Mouse (Mus musculus) lung, embryonic 16.5 days (tissue): ENCODE results near the gene Pms1. TPM values are rescaled to one million over a fixed set of nuclear protein-coding genes. Genes with fewer than 3 reads are reported as not detected.
"Not testable (repeated sequence)": the region's sequence is repeated elsewhere in the genome, so short reads cannot be mapped to it uniquely, and the experiment has no call there.

Experiments used
- ATAC-seq: fragments of 200-750 bp; cut with Nextera tagmentation; 2 replicates; pipeline ENCODE4 v1.8.0; 2017; ENCODE audit warnings: low read depth, mild to moderate bottlenecking, moderate library complexity
- H3K27ac ChIP-seq: fragments of 300-500 bp; sonication (generic); 2 replicates; pipeline ENCODE4 v1.5.1; 2014; ENCODE audit warnings: mild to moderate bottlenecking, control low read depth, low read length
- H3K27me3 ChIP-seq: fragments of 300-500 bp; sonication (generic); 2 replicates; pipeline ENCODE4 v1.6.1; 2014; ENCODE audit warnings: low read depth, low read length, mixed read lengths; ENCODE audit not compliant: control insufficient read depth, insufficient read depth
- H3K36me3 ChIP-seq: fragments of 300-500 bp; sonication (generic); 2 replicates; pipeline ENCODE4 v1.6.1; 2014; ENCODE audit warnings: low read length; ENCODE audit not compliant: control insufficient read depth, insufficient read depth
- H3K4me1 ChIP-seq: fragments of 300-500 bp; sonication (generic); replicated peaks from 2 replicates; pipeline ENCODE4 v1.6.1; 2014; ENCODE audit warnings: low read length, mixed read lengths; ENCODE audit not compliant: control insufficient read depth, insufficient read depth
- H3K4me2 ChIP-seq: fragments of 300-500 bp; sonication (generic); 2 replicates; pipeline ENCODE4 v1.6.1; 2014; ENCODE audit warnings: low read depth, low read length, control low read depth
- H3K4me3 ChIP-seq: fragments of 300-500 bp; sonication (generic); 2 replicates; pipeline ENCODE4 v1.5.1; 2014; ENCODE audit warnings: mild to moderate bottlenecking, low read length, control low read depth
- H3K9ac ChIP-seq: fragments of 300-500 bp; sonication (generic); 2 replicates; pipeline ENCODE4 v1.6.1; 2014; ENCODE audit warnings: low read length, control low read depth
- H3K9me3 ChIP-seq: fragments of 300-500 bp; sonication (generic); 2 replicates; pipeline ENCODE4 v1.6.1; 2016; ENCODE audit warnings: low read length; ENCODE audit not compliant: control insufficient read depth
- WGBS: fragments of 180-500 bp; shearing (Covaris S2); extraction: QIAGEN DNeasy Blood & Tissue Kit; methylation state at CpG from one replicate; pipeline ENCODE4 v1.1.7; 2014; 5-methylcytosine and 5-hydroxymethylcytosine counted together
- polyA plus RNA-seq: library from polyadenylated mRNA; unstranded; fragments of >200 nt; fragmentation: Nextera tagmentation; extraction: Ambion mirVana; gene quantifications from 2 replicates; pipeline ENCODE4 v1.2.1, GENCODE M21; 2015

Gene Pms1
- polyA plus RNA-seq, 1 experiment from 2014 or later, result 15.6 TPM

DNA sequence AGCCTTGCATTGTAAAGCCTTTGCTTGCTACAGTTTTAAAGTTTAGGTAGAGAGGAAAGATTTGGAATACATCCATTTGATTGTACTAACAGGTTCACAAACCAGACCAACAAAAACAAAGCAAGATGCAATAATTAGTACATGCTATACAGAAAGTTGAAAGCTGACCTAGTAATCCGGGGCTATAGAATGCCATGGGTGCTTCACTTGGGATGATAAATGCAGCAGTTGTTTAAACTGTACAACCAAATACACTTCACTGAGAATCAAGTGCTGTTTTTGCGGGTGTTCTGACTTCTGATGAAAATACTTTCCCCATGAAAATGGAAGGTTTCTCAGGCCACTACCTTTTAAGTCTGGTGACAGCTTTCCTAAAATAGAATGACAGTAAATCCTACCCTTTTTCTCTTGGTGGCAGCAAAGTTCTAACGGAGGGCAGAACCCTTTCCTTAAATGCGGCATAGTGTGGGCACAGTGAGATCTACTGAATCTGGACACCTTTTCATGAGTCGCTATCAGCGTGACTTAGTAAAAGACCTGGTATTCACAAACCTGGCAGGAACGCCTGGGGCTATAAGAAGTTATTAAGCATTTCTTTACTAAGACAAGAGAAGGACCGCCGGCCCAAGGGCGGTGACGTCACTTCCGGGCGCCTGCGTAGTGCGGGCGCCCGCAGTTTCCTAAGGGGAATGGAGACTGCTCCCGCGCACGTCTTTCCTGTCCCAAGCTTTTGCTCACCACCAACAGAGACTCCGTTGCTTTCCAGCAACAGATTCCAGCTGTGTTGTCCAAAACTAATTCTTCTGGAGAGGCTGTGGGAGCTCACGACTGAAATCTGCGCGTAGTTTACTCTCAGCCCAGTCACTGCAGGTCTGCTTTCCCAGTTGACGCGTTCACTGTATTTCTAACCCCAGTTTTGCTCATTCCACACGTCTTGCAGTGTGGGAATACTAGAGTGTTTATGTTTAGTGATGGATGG, 16.5 kb upstream of the Pms1 start, which contains the start of gene Osgepl1:
Gene Osgepl1 (plus strand): TSS at position 636 of the 979 bp plus-strand sequence.
- no peaks in the 10 kb centered on the region; the same call in 1 of the 2 replicates for H3K4me1 ChIP-seq
- WGBS, result 1% methylated on average over 27 of the region's 27 CpGs
- peak; percentile 98 for ATAC-seq
- peaks cover 3% of the 10 kb centered on the region; the same call in 1 of the 2 replicates for H3K36me3 ChIP-seq
- no peaks in the 10 kb centered on the region for H3K27me3 ChIP-seq
- H3K4me3 ChIP-seq, result peak within 1 kb of the TSS; percentile 64
- peak within 1 kb of the TSS; percentile 87 for H3K27ac ChIP-seq
- no peaks in the 10 kb centered on the region for H3K9me3 ChIP-seq
- H3K9ac ChIP-seq, result peak within 1 kb of the TSS; percentile 82
- peak within 1 kb of the TSS; percentile 72 for H3K4me2 ChIP-seq

DNA sequence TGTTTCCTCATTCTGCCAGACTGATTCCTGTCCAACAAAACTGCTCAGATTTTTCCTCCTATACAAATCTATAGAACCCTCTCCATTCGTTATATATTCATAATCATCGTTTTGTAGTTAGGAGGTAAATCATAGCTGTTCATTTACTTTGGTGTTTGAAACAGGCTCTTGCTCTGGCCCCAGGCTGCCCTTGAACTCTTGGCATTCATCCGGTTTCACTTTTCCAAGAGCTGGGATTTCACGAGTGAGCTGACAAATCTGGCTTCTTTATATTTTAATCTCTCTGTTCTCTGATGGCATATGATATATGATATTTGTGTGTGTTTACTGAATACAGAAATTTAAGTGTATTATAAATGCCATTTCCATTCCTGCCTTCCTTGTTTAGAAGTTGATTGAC, 3.7 kb upstream of the Pms1 start:
- no peak for ATAC-seq
- Histone ChIP-seq H3K27ac (no peak overlapping the region), H3K4me2 (no peak overlapping the region), H3K36me3 (no peaks in the 10 kb centered on the region; the same call in 1 of the 2 replicates), H3K9me3 (no peaks in the 10 kb centered on the region), H3K27me3 (no peaks in the 10 kb centered on the region), H3K4me3 (no peak overlapping the region), H3K4me1 (peaks cover 3% of the 10 kb centered on the region; the same call in 1 of the 2 replicates), H3K9ac (no peak overlapping the region)
- WGBS, result 80% methylated on average over 4 of the region's 4 CpGs

DNA sequence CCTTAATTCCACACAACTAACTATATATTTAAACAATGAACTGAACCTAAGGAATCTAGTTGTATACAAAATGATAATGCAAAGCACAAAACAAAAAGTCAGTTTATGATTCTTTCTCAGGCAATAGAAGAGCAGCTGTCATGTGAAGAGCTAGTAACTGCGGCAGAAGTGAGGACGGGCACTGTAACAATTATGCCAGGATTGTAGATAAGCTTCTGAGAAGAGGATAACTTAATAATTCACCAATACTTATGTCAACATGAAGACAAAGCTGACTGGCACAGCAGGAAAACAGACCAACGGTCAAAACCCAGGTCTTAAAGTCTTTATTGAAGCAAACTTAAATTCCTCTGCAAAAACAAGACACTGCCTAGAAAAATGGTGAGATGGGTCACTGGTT, 5.6 kb downstream of the Pms1 start:
- Histone ChIP-seq H3K27ac (no peak overlapping the region), H3K4me3 (no peak overlapping the region), H3K4me2 (no peak overlapping the region), H3K9ac (no peak overlapping the region), H3K9me3 (no peaks in the 10 kb centered on the region), H3K27me3 (no peaks in the 10 kb centered on the region), H3K4me1 (peaks cover 3% of the 10 kb centered on the region; the same call in 1 of the 2 replicates), H3K36me3 (no peaks in the 10 kb centered on the region)
- ATAC-seq, result no peak
- 56% methylated on average over 3 of the region's 3 CpGs for WGBS

DNA sequence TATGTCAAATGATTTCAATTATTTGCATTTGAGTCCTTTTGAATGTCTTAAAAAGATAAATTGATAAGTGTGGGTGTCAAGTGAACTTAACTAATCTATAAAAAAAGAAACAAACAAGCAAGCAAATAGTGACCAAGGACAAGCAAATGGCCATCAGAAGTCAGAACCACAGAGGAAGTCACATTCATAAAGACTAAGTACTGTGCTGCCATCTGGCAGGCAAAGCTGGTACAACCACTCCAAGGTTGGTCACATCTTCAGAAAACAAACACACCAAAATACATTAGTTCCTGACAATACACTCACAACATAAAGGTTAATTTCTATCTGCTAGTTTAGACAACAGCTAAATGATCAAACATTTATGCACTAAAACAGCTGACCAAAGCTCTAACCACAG, 24.2 kb downstream of the Pms1 start:
- H3K9ac ChIP-seq, result no peak overlapping the region
- no peak overlapping the region for H3K4me3 ChIP-seq
- no peak overlapping the region for H3K4me2 ChIP-seq
- ATAC-seq, result no peak
- no peaks in the 10 kb centered on the region for H3K4me1 ChIP-seq
- H3K9me3 ChIP-seq, result no peaks in the 10 kb centered on the region
- H3K27ac ChIP-seq, result no peak overlapping the region
- H3K27me3 ChIP-seq, result no peaks in the 10 kb centered on the region
- H3K36me3 ChIP-seq, result no peaks in the 10 kb centered on the region

DNA sequence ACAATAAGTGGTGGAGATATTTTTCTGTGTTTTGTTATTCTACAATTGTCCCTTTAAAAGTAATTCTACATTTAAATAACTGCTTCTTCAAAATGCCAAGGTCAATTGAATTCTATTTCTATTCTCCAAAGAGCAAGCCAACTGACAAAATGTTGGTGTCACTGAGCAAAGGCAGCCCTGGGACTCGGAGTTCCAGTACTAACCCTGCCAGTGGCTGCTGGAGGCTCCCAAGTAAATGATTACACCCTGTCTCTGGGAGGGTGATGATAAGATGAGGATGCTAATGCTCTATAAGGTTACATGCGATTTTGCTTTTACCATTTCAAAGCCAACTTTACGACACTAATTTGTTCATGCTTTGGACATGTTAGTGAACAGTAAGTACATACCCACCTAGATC, 26.9 kb downstream of the Pms1 start:
- Histone ChIP-seq H3K9ac (no peak overlapping the region), H3K9me3 (no peaks in the 10 kb centered on the region), H3K27ac (no peak overlapping the region), H3K27me3 (no peaks in the 10 kb centered on the region), H3K4me3 (no peak overlapping the region), H3K4me2 (no peak overlapping the region), H3K36me3 (no peaks in the 10 kb centered on the region), H3K4me1 (no peaks in the 10 kb centered on the region)
- 75% methylated on average over 3 of the region's 3 CpGs for WGBS
- no peak for ATAC-seq

DNA sequence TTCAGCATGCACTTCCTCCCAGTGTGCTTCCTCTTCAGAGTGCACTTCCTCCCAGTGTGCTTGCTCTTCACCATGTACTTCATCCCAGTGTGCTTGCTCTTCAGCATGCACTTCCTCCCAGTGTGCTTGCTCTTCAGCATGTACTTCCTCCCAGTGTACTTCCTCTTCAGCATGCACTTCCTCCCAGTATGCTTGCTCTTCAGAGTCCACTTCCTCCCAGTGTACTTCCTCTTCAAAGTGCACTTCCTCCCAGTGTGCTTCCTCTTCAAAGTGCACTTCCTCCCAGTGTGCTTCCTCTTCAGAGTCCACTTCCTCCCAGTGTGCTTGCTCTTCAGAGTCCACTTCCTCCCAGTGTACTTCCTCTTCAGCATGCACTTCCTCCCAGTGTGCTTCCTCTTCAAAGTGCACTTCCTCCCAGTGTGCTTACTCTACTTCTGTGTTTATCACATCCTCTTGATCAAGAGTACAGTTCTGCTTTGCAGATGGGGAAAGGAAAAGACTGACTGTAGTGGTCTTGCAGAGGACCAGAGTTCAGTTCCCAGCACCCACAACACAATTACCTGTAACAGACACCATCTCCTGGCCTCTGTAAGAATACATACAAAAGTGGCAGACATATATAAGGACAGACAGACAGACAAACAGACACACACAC, 31.7 kb downstream of the Pms1 start:
- not testable (repeated sequence) for H3K4me1 ChIP-seq, H3K9ac ChIP-seq, ATAC-seq, H3K27ac ChIP-seq, H3K36me3 ChIP-seq, H3K9me3 ChIP-seq, H3K4me2 ChIP-seq, H3K4me3 ChIP-seq, H3K27me3 ChIP-seq

DNA sequence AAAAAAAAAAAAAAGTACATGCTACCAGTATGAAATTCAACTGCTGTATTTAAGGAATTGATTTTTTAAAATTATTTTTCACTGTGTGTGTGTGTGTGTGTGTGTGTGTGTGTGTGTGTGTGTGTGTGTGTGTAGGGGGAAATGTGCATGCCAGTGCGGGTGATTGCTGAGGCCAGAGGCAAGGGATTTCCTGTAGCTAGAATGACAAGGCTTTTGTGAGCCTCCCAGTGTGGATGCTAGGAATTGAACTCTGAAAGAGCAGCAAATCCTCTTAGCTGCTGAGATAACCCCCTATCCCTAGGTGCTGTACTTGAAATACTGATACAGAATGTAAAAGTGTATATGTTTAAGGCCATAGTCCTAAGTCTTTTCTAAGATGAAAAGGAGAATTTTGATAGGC, 70.8 kb downstream of the Pms1 start:
- WGBS, result 67% methylated on average over 1 of the region's 1 CpGs
- Histone ChIP-seq H3K4me3 (no peak overlapping the region), H3K9me3 (no peaks in the 10 kb centered on the region), H3K27ac (no peak overlapping the region), H3K4me1 (no peaks in the 10 kb centered on the region), H3K36me3 (no peaks in the 10 kb centered on the region), H3K27me3 (no peaks in the 10 kb centered on the region), H3K9ac (no peak overlapping the region), H3K4me2 (no peak overlapping the region)
- no peak for ATAC-seq

DNA sequence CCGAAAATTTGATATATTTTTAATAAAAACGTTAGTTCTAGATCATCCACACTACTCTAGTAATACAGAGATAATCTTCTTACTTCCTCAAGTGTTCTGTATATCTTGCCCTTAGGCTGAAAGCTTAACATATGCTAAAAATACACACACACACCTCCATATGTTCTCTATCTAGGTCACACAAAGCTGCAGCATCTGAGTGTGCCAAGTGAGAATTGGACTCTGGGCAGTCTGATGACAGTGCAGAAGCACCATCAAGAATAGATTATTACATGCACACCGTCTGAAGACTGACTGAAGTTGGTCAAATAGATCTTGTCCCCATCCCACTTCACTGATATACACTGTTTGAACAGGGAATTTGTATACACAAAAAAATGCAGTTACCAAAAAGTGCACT, 71.2 kb downstream of the Pms1 start:
- no peak for ATAC-seq
- H3K9ac ChIP-seq, result no peak overlapping the region
- no peaks in the 10 kb centered on the region for H3K9me3 ChIP-seq
- H3K27ac ChIP-seq, result no peak overlapping the region
- no peaks in the 10 kb centered on the region for H3K27me3 ChIP-seq
- H3K4me2 ChIP-seq, result no peak overlapping the region
- no peaks in the 10 kb centered on the region for H3K4me1 ChIP-seq
- no peak overlapping the region for H3K4me3 ChIP-seq
- WGBS, result 64% methylated on average over 3 of the region's 3 CpGs
- no peaks in the 10 kb centered on the region for H3K36me3 ChIP-seq

DNA sequence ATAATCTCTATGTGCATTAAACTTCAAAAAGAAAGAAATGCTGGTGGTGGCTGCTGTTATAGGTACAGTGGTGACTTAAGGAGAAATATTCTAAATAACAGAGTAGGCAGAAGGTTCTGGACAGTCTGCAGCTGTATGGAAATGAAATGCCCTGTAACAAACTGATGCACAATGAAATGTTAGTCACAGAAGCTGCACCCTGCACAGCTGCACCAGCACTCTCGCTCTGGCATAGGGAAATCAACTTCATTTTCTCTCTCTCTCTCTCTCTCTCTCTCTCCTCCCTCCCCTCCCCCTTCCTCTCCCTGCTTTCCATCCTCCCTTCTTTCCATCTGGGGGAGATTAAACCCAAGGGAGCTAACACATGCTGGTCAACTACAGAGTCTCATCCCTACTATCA, 72.0 kb downstream of the Pms1 start:
- Histone ChIP-seq H3K9me3 (no peaks in the 10 kb centered on the region), H3K4me3 (no peak overlapping the region), H3K36me3 (no peaks in the 10 kb centered on the region), H3K4me2 (no peak overlapping the region), H3K4me1 (no peaks in the 10 kb centered on the region), H3K27me3 (no peaks in the 10 kb centered on the region), H3K9ac (no peak overlapping the region), H3K27ac (no peak overlapping the region)
- no peak for ATAC-seq
- 79% methylated on average over 1 of the region's 1 CpGs for WGBS
